In the genomic region with DNA sequence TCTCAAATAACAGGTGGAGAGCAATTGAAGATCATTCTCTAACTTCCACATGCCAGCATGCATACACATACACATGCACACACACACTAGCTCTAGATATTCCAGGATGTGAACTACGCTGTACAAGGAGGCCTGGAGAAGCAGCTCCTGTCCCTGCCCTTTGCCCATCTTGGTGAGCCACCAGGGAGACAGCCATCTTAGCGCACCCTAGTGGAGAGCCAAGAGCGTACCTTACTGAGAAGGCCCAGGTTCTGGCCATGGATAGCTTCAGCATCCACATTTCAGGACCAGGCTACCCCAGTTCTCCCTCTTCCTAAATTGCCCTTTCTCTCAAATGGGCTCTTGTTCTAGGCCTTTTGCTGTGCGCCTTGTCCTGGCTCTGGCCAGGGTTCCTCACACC, we compare ENCODE assay signal across 14 mouse cellular contexts. TPM values are rescaled to one million over a fixed set of nuclear protein-coding genes. Genes with fewer than 3 reads are reported as not detected.
DNase-seq lines count a peak whose midpoint lies in the region; ATAC-seq and TF ChIP-seq lines count a peak whose summit lies in the region.
"Had no signal": no experiment of that assay in that cellular context is flagged by ENCODE, and none has a peak within 500 bp of the region (broad histone marks: within the 10 kb centered on the region; RNA-seq: fewer than 3 reads in every experiment).

No protein-coding gene starts in this region.

- WGBS in thymus, adult 2 months: 58% methylated on average over 4 of the region's 4 CpGs
- WGBS in small intestine, adult 2 months: 47% methylated on average over 4 of the region's 4 CpGs
- 55% methylated on average over 4 of the region's 4 CpGs for WGBS in limb, embryonic 10.5 days

- H3K4me3 ChIP-seq in thymus, adult 2 months (ENCODE audit: control insufficient read depth, insufficient read depth, low read length): no peak overlapping the region
- H3K4me3 ChIP-seq in small intestine, adult 2 months (ENCODE audit: low read depth, low read length): no peak overlapping the region
- H3K4me3 ChIP-seq in limb, embryonic 10.5 days: no peak overlapping the region
- H3K4me3 ChIP-seq: forebrain, embryonic 12.5 days; heart, embryonic 12.5 days; hindbrain, embryonic 15.5 days; lung, embryonic 15.5 days had no signal

- H3K27me3 ChIP-seq in thymus, adult 2 months (ENCODE audit: control insufficient read depth, insufficient read depth, low read length): no peaks in the 10 kb centered on the region
- H3K27me3 ChIP-seq in small intestine, adult 2 months (ENCODE audit: control insufficient read depth, insufficient read depth, low read length): no peaks in the 10 kb centered on the region
- H3K27me3 ChIP-seq in limb, embryonic 10.5 days (ENCODE audit: low read depth, poor library complexity, severe bottlenecking): no peaks in the 10 kb centered on the region
- H3K27me3 ChIP-seq: forebrain, embryonic 12.5 days; heart, embryonic 12.5 days; lung, embryonic 15.5 days had no signal

- no peaks in the 10 kb centered on the region for H3K9me3 ChIP-seq in limb, embryonic 10.5 days (replicated peaks)
- H3K9me3 ChIP-seq: forebrain, embryonic 12.5 days; heart, embryonic 12.5 days; hindbrain, embryonic 15.5 days; lung, embryonic 15.5 days had no signal

- no peaks in the 10 kb centered on the region for H3K36me3 ChIP-seq in thymus, adult 2 months (ENCODE audit: control insufficient read depth, insufficient read depth, low read length)
- H3K36me3 ChIP-seq in small intestine, adult 2 months (ENCODE audit: control insufficient read depth, insufficient read depth, low read length): no peaks in the 10 kb centered on the region
- H3K36me3 ChIP-seq in limb, embryonic 10.5 days: no peaks in the 10 kb centered on the region
- H3K36me3 ChIP-seq: forebrain, embryonic 12.5 days; heart, embryonic 12.5 days; hindbrain, embryonic 15.5 days; lung, embryonic 15.5 days had no signal

- TF ChIP-seq POLR2A in thymus, adult 2 months (IDR thresholded peaks at IDR 0.05; ENCODE audit: control insufficient read depth, extremely low read depth, insufficient read depth, low read length, poor library complexity): no peak
- TF ChIP-seq POLR2A in small intestine, adult 2 months (IDR thresholded peaks at IDR 0.05; ENCODE audit: low read depth, low read length): no peak

- ATAC-seq in cerebellum, adult (ENCODE audit: insufficient number of reproducible peaks, low FRiP score, low TSS enrichment): no peak
- ATAC-seq: activated CD4-positive, CD25-positive, alpha-beta regulatory T cell, adult 4 months had no signal

- no peak for TF ChIP-seq CTCF in thymus, adult 2 months (IDR thresholded peaks at IDR 0.05; ENCODE audit: borderline replicate concordance, control insufficient read depth, extremely low read depth, insufficient read depth, low read length, poor library complexity)
- TF ChIP-seq CTCF in small intestine, adult 2 months (IDR thresholded peaks at IDR 0.05; ENCODE audit: extremely low read depth, insufficient read length, insufficient replicate concordance, low read depth, low read length): peak; percentile 15; the same call in 1 of the 2 replicates

- no peak overlapping the region for H3K27ac ChIP-seq in thymus, adult 2 months (ENCODE audit: control insufficient read depth, insufficient read depth, low read length)
- H3K27ac ChIP-seq in small intestine, adult 2 months (ENCODE audit: insufficient read depth, low read depth, low read length): no peak overlapping the region
- H3K27ac ChIP-seq in limb, embryonic 10.5 days: no peak overlapping the region
- H3K27ac ChIP-seq: forebrain, embryonic 12.5 days; hindbrain, embryonic 15.5 days; lung, embryonic 15.5 days had no signal

- peak; percentile 56 to 61 for DNase-seq in cerebellum, postnatal 10 days
- peak; percentile 8 to 56 for DNase-seq in kidney, postnatal 36 days
- DNase-seq in kidney, adult 18-20 months: no peak
- peak; percentile 16 for DNase-seq in thymus, postnatal 25 days
- no peak for DNase-seq in thymus, adult 2 months
- DNase-seq in limb, embryonic 10.5 days (ENCODE audit: low spot score): no peak
- DNase-seq: layer of hippocampus, postnatal 36 days had no signal

- H3K4me1 ChIP-seq in thymus, adult 2 months (replicated peaks; ENCODE audit: control insufficient read depth, insufficient read depth, low read length): no peaks in the 10 kb centered on the region
- no peaks in the 10 kb centered on the region for H3K4me1 ChIP-seq in small intestine, adult 2 months (ENCODE audit: control insufficient read depth, insufficient read depth, insufficient read length, low read length)
- no peaks in the 10 kb centered on the region for H3K4me1 ChIP-seq in limb, embryonic 10.5 days
- H3K4me1 ChIP-seq: heart, embryonic 12.5 days; lung, embryonic 15.5 days had no signal

RNA-seq across cellular contexts. Expression of a gene that starts 27.6 kb away (rescaled TPM):
- 27.6 and 29.0 TPM in 2 replicates for polyA plus RNA-seq in thymus, adult 2 months (2012; rRNA removed)
- polyA plus RNA-seq in small intestine, adult 2 months (2012; rRNA removed): 7.8 and 19.4 TPM in 2 replicates
- polyA plus RNA-seq in limb, embryonic 10.5 days (2016; fragmentation: Nextera tagmentation; extraction: Ambion mirVana): 50.9 and 51.9 TPM in 2 replicates

RNA-seq across cellular contexts. Expression of a gene that starts 27.8 kb away (rescaled TPM):
- 92.4 and 103 TPM in 2 replicates for polyA plus RNA-seq in thymus, adult 2 months (2012; rRNA removed)
- polyA plus RNA-seq in small intestine, adult 2 months (2012; rRNA removed): 14.8 and 27.9 TPM in 2 replicates
- 8.0 and 9.4 TPM in 2 replicates for polyA plus RNA-seq in limb, embryonic 10.5 days (2016; fragmentation: Nextera tagmentation; extraction: Ambion mirVana)

Comparison
In these comparisons a context has a peak if more than half of its experiments do, and no peak if none do; other contexts are left out.
1. DNase-seq: peak in cerebellum, postnatal 10 days (2 of 2), kidney, postnatal 36 days (2 of 2) and thymus, postnatal 25 days (single experiment); none in kidney, adult 18-20 months (single experiment), thymus, adult 2 months (single experiment) and limb, embryonic 10.5 days (single experiment).